Mouse (Mus musculus) MEL (cell line): Measurements from ENCODE around the gene Taar7a. TPM values are rescaled to one million over a fixed set of nuclear protein-coding genes. Genes with fewer than 3 reads are reported as not detected.

Experiments used
- DNase-seq: peaks from one replicate; pipeline ENCODE4 v3.0.0; 2011; ENCODE audit warnings: low read depth, low spot score
- H3K27ac ChIP-seq: 2 replicates; pipeline ENCODE4 v1.5.1; 2012; ENCODE audit warnings: low read depth, mild to moderate bottlenecking, control low read depth, low read length, moderate library complexity; ENCODE audit not compliant: control insufficient read depth
- H3K27me3 ChIP-seq, 2 experiments: fragments of 150-350 bp in 1 of 2; sonication (generic) in 1 of 2; 2 replicates each; pipeline ENCODE4 v1.6.1; 2012; ENCODE audit warnings: low read length in 2 of 2, mild to moderate bottlenecking in 2 of 2, improper control_type of control experiment in 1 of 2, moderate library complexity in 1 of 2; ENCODE audit not compliant: insufficient read depth in 2 of 2, control insufficient read depth in 1 of 2
- H3K36me3 ChIP-seq, 2 experiments: 2 replicates each; pipeline ENCODE4 v1.6.1; 2012 to 2014; ENCODE audit warnings: low read length in 2 of 2, improper control_type of control experiment in 1 of 2, inconsistent platforms in 1 of 2, mild to moderate bottlenecking in 1 of 2; ENCODE audit not compliant: insufficient read depth in 2 of 2, control insufficient read depth in 1 of 2
- H3K4me1 ChIP-seq, 2 experiments: fragments of 150-350 bp in 1 of 2; sonication (generic) in 1 of 2; 2 replicates each; pipeline ENCODE4 v1.6.1; 2012; ENCODE audit warnings: low read length in 2 of 2, improper control_type of control experiment in 1 of 2, mild to moderate bottlenecking in 1 of 2; ENCODE audit not compliant: insufficient read depth in 2 of 2, control insufficient read depth in 1 of 2
- H3K4me3 ChIP-seq, 2 experiments: fragments of 150-350 bp in 1 of 2; sonication (generic) in 1 of 2; 2 replicates each; pipeline ENCODE4 v1.5.1; 2012; ENCODE audit warnings: low read depth in 2 of 2, low read length in 2 of 2, mild to moderate bottlenecking in 2 of 2, moderate library complexity in 2 of 2, control low read depth in 1 of 2, improper control_type of control experiment in 1 of 2; ENCODE audit not compliant: control insufficient read depth in 1 of 2, insufficient read depth in 1 of 2
- H3K79me2 ChIP-seq: 2 replicates; pipeline ENCODE4 v1.6.1; 2012; ENCODE audit warnings: mild to moderate bottlenecking, low read length, moderate library complexity; ENCODE audit not compliant: control insufficient read depth, poor library complexity, insufficient read depth
- H3K9ac ChIP-seq: 2 replicates; pipeline ENCODE4 v1.6.1; 2012; ENCODE audit warnings: low read depth, mild to moderate bottlenecking, control low read depth, low read length, moderate library complexity; ENCODE audit not compliant: control insufficient read depth, poor library complexity, severe bottlenecking
- H3K9me3 ChIP-seq: fragments of 150-350 bp; sonication (generic); replicated peaks from 2 replicates; pipeline ENCODE4 v1.6.1; 2012; ENCODE audit warnings: mild to moderate bottlenecking, low read length, improper control_type of control experiment, moderate library complexity; ENCODE audit not compliant: insufficient read depth
- BHLHE40 ChIP-seq: IDR thresholded peaks from 2 replicates; pipeline ENCODE4 v1.6.1; 2012; ENCODE audit warnings: low read depth, mild to moderate bottlenecking, inconsistent platforms, low read length, improper control_type of control experiment, borderline replicate concordance
- E2F4 ChIP-seq: IDR thresholded peaks from 2 replicates; pipeline ENCODE4 v1.6.1; 2011; ENCODE audit warnings: low read depth, low read length, improper control_type of control experiment, borderline replicate concordance
- EP300 ChIP-seq, 2 experiments: IDR thresholded peaks; 2 replicates each; pipeline ENCODE4 v1.6.1; 2011; ENCODE audit warnings: improper control_type of control experiment in 2 of 2, low read length in 2 of 2, low read depth in 1 of 2, mild to moderate bottlenecking in 1 of 2
- ETS1 ChIP-seq: IDR thresholded peaks from 2 replicates; pipeline ENCODE4 v1.6.1; 2012; ENCODE audit warnings: low read depth, mild to moderate bottlenecking, inconsistent platforms, low read length, improper control_type of control experiment, moderate library complexity
- GABPA ChIP-seq: IDR thresholded peaks from 2 replicates; pipeline ENCODE4 v1.6.1; 2012; ENCODE audit warnings: low read depth, mild to moderate bottlenecking, inconsistent platforms, low read length, improper control_type of control experiment, moderate library complexity
- HCFC1 ChIP-seq: IDR thresholded peaks from 2 replicates; pipeline ENCODE4 v1.6.1; 2012; ENCODE audit warnings: low read depth, mild to moderate bottlenecking, inconsistent platforms, low read length, improper control_type of control experiment, moderate library complexity
- JUND ChIP-seq: IDR thresholded peaks from 2 replicates; pipeline ENCODE4 v1.6.1; 2011; ENCODE audit warnings: low read depth, mild to moderate bottlenecking, improper control_type of control experiment, low read length
- KAT2A ChIP-seq: conservative IDR thresholded peaks from 2 replicates; pipeline ENCODE4 v1.6.1; 2012; ENCODE audit warnings: low read depth, low read length, improper control_type of control experiment, inconsistent platforms
- MAFK ChIP-seq: IDR thresholded peaks from 2 replicates; pipeline ENCODE4 v1.6.1; 2011; ENCODE audit warnings: low read depth, mild to moderate bottlenecking, low read length, improper control_type of control experiment, borderline replicate concordance
- MXI1 ChIP-seq: IDR thresholded peaks from 2 replicates; pipeline ENCODE4 v1.6.1; 2011; ENCODE audit warnings: mild to moderate bottlenecking, low read depth, low read length, improper control_type of control experiment
- MYC ChIP-seq: IDR thresholded peaks from 2 replicates; pipeline ENCODE4 v1.6.1; 2011; ENCODE audit warnings: low read depth, mild to moderate bottlenecking, low read length, improper control_type of control experiment, moderate library complexity
- NELFE ChIP-seq: IDR thresholded peaks from 2 replicates; pipeline ENCODE4 v1.6.1; 2011; ENCODE audit warnings: low read depth, low read length, improper control_type of control experiment
- POLR2A ChIP-seq, 2 experiments: IDR thresholded peaks; 2 replicates each; pipeline ENCODE4 v1.6.1; 2011 to 2012; ENCODE audit warnings: low read length in 2 of 2, mild to moderate bottlenecking in 2 of 2, control low read depth in 1 of 2, improper control_type of control experiment in 1 of 2, low read depth in 1 of 2, moderate library complexity in 1 of 2; ENCODE audit not compliant: control insufficient read depth in 1 of 2, insufficient read depth in 1 of 2, poor library complexity in 1 of 2
- POLR2AphosphoS2 ChIP-seq: IDR thresholded peaks from 2 replicates; pipeline ENCODE4 v1.6.1; 2011; ENCODE audit warnings: low read length, improper control_type of control experiment
- POLR2AphosphoS5 ChIP-seq: IDR thresholded peaks from 2 replicates; pipeline ENCODE4 v1.6.1; 2012; ENCODE audit warnings: low read depth, borderline replicate concordance, mild to moderate bottlenecking, inconsistent platforms, low read length, moderate library complexity, mixed read lengths
- RAD21 ChIP-seq: IDR thresholded peaks from 2 replicates; pipeline ENCODE4 v1.6.1; 2011; ENCODE audit warnings: mild to moderate bottlenecking, low read depth, low read length, improper control_type of control experiment
- SIN3A ChIP-seq: IDR thresholded peaks from 2 replicates; pipeline ENCODE4 v1.6.1; 2012; ENCODE audit warnings: low read length, improper control_type of control experiment, inconsistent platforms
- TBP ChIP-seq: IDR thresholded peaks from 2 replicates; pipeline ENCODE4 v1.8.0; 2011; ENCODE audit warnings: low read depth, low read length, improper control_type of control experiment
- TCF12 ChIP-seq: IDR thresholded peaks from 2 replicates; pipeline ENCODE4 v1.6.1; 2014; ENCODE audit warnings: low read depth, mild to moderate bottlenecking, inconsistent platforms, low read length, improper control_type of control experiment, moderate library complexity
- USF1 ChIP-seq: IDR thresholded peaks from 2 replicates; pipeline ENCODE4 v1.6.1; 2014; ENCODE audit warnings: low read depth, mild to moderate bottlenecking, inconsistent platforms, low read length, improper control_type of control experiment, moderate library complexity
- USF2 ChIP-seq, 2 experiments: IDR thresholded peaks; 2 replicates each; pipeline ENCODE4 v1.6.1; 2011 to 2012; ENCODE audit warnings: improper control_type of control experiment in 2 of 2, low read length in 2 of 2, borderline replicate concordance in 1 of 2, inconsistent platforms in 1 of 2, low read depth in 1 of 2, mild to moderate bottlenecking in 1 of 2; ENCODE audit not compliant: insufficient read depth in 1 of 2
- ZMIZ1 ChIP-seq: IDR thresholded peaks from 2 replicates; pipeline ENCODE4 v1.6.1; 2012; ENCODE audit warnings: low read depth, mild to moderate bottlenecking, inconsistent platforms, low read length, improper control_type of control experiment, moderate library complexity
- ZNF384 ChIP-seq: IDR thresholded peaks from 2 replicates; pipeline ENCODE4 v1.6.1; 2012; ENCODE audit warnings: low read depth, mild to moderate bottlenecking, inconsistent platforms, low read length, improper control_type of control experiment
- polyA plus RNA-seq, 2 experiments: library from polyadenylated mRNA; stranded (reverse) in 1 of 2; unstranded in 1 of 2; fragments of >175 nt in 1 of 2; fragments of >200 nt in 1 of 2; gene quantifications; 2 replicates each; pipeline versions ENCODE4 v1.2.1 to v1.2.4; 2012; ENCODE audit warnings: low replicate concordance in 2 of 2, low read depth in 1 of 2; ENCODE audit not compliant: insufficient read length in 2 of 2, insufficient read depth in 1 of 2, missing spikeins in 1 of 2
- total RNA-seq: library from RNA; depleted of rRNA; stranded (reverse); fragments of 300-350 nt; gene quantifications from 2 replicates; pipeline ENCODE4 v1.2.3, GENCODE M21; 2012

The Taar7a gene
- total and polyA plus RNA-seq, 3 experiments, result not detected

DNA sequence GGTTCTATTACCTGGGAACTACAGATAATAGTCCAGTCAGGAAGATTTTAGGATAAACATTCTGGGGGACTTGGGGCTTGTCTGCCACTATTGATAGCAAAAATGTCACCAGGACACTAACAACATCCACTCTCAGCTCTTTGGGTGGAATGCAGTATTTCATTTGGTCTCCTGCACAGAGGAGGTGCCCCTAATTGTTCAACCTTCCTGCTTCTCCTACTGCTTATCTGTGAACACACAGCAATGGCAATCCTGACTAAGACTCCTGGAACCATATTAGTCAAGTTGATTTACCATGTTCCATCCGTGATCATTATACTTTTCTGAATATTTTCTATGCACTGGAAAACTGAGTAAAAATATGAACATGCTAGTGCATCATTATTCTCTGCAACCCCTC, 14.9 kb upstream of the Taar7a start:
- H3K27me3 ChIP-seq, result no peaks in the 10 kb centered on the region
- TF ChIP-seq RAD21 (no peak), NELFE (no peak), BHLHE40 (no peak), SIN3A (no peak), POLR2A (IDR thresholded peaks at IDR 0.05; ENCODE audit: control insufficient read depth in 1 of 2, insufficient read depth in 1 of 2, low read depth in 1 of 2, low read length in 2 of 2, poor library complexity in 1 of 2) (no peak), EP300 (IDR thresholded peaks at IDR 0.05; ENCODE audit: low read depth in 1 of 2, low read length in 2 of 2) (no peak), GABPA (no peak), TCF12 (no peak), JUND (no peak), KAT2A (no peak), ZNF384 (no peak)
- H3K9ac ChIP-seq, result no peak overlapping the region
- H3K79me2 ChIP-seq, result no peaks in the 10 kb centered on the region
- no peak overlapping the region for H3K4me3 ChIP-seq
- H3K36me3 ChIP-seq, result no peaks in the 10 kb centered on the region
- no peaks in the 10 kb centered on the region for H3K9me3 ChIP-seq
- H3K4me1 ChIP-seq, result no peaks in the 10 kb centered on the region
- no peak for DNase-seq
- no peak overlapping the region for H3K27ac ChIP-seq

DNA sequence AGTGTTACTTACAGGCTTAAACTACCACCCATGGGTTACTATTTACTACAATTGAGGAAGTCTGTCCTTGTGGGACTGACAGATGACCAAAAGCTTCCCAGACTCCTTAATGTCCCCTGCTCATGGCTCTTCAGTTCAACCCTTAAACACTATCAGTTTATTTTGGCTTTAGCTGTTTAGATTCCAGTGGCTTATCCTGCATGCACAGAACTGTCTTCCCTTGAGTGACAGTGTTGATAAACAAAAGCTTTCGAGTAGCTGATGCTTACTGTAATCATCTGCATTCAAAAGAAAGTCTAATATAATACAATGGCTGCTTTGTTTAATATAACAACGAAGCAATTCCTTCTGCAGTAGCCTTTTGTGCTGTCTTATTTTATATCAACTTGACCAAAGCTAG, 13.8 kb upstream of the Taar7a start:
- Histone ChIP-seq H3K9me3 (no peaks in the 10 kb centered on the region), H3K4me3 (no peak overlapping the region), H3K36me3 (no peaks in the 10 kb centered on the region), H3K9ac (no peak overlapping the region), H3K4me1 (no peaks in the 10 kb centered on the region), H3K27me3 (no peaks in the 10 kb centered on the region; a peak in 1 of 4 replicates), H3K27ac (no peak overlapping the region), H3K79me2 (no peaks in the 10 kb centered on the region)
- TF ChIP-seq KAT2A (no peak), ZNF384 (no peak)
- no peak for DNase-seq

DNA sequence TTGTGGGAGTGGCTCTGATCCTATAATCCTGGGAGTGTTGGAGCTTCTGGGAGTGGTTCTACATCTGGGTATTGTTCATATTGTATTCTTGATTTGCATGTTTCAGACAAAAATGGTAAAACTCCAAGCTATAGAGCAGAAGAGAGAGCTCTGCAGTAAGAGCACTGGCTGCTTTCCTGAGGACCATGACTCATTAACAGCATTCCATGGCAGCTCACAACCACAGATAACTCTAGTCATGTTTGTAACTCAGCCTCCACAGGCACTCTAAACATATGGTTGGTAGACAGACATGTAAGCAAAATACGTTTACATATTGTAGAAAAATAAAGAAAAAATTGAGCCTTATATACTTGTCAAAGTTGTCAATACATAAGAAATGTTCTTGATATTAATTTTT, 13.2 kb upstream of the Taar7a start:
- Histone ChIP-seq H3K4me1 (no peaks in the 10 kb centered on the region), H3K27me3 (no peaks in the 10 kb centered on the region; a peak in 1 of 4 replicates), H3K4me3 (no peak overlapping the region), H3K9me3 (no peaks in the 10 kb centered on the region), H3K36me3 (no peaks in the 10 kb centered on the region), H3K79me2 (no peaks in the 10 kb centered on the region), H3K27ac (no peak overlapping the region), H3K9ac (no peak overlapping the region)
- no peak for DNase-seq
- TF ChIP-seq POLR2AphosphoS2 (no peak), HCFC1 (no peak), E2F4 (no peak), USF1 (no peak), MXI1 (no peak), ZMIZ1 (no peak), TBP (no peak), NELFE (no peak), ZNF384 (no peak), ETS1 (no peak), SIN3A (no peak), MYC (no peak), USF2 (IDR thresholded peaks at IDR 0.05; ENCODE audit: borderline replicate concordance in 1 of 2, insufficient read depth in 1 of 2, low read depth in 1 of 2, low read length in 2 of 2) (no peak), MAFK (no peak), GABPA (no peak), KAT2A (no peak), POLR2AphosphoS5 (no peak)
